Mouse (Mus musculus): ENCODE data around the gene Hist1h3d. TPM values are rescaled to one million over a fixed set of nuclear protein-coding genes. Genes with fewer than 3 reads are reported as not detected.
"Not testable (repeated sequence)": the region's sequence is repeated elsewhere in the genome, so short reads cannot be mapped to it uniquely, and the experiment has no call there.

Hist1h3d gene
- polyA plus RNA-seq, 1 experiment from 2014 or later = 2.2 TPM

DNA sequence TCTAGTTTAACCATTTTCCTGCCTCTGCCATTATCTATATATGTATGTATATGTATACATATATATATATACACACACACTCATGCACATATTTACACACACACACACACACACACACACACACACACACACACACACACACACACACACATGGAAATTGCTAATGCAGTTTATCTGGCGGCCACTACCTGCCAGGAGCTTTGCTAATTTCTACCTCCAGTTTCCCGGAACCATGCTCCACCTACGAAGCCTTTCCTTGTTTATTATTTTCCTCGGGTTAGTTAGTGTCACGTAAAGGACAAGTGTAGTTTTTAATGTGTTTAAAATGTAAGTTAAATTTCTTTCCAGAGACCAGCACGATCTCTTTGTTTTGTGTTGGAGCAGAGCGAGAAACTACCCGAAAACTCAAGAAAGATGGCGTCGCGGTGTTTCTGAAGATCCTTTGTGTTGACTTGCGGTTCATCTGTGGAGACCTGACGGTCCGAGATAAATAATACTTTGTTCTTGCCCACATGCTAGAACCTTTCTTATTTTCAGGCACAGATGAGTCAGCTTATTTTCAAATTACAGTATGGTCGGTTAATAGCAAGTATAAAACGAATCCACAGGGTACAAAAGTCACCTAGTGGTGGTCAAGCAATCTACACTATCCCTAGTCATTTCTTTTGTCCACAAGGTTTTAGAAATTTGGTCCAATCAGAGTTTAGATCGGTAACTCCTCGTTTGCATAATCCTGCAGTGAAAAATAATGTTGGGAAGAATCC is 12.7 kb upstream of the Hist1h3d start:
- under 1% methylated on average over 18 of the region's 18 CpGs for WGBS
- H3K36me3 ChIP-seq (ENCODE audit: control insufficient read depth, insufficient read depth) = no peaks in the 10 kb centered on the region

DNA sequence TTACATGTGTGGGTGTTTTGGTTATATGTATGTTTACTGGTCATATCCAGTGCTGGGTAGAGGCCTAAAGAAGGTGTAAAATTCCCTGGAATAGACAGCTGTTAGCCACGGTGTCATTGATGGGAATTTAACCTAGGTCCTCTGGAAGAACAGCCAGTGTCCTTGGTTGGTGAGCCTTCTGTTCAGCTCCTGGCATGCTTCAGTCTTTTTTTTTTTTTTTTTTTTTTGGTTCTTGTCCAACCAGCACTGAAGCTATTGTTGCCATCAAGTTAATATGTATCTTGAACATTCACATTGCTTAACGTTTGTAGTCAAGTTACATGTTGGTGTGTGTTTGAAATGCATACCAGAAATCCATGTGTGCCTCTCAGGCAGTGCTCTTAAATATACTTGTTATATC is 11.1 kb upstream of the Hist1h3d start:
- no peak for ATAC-seq
- Histone ChIP-seq H3K4me2 (ENCODE audit: low read length) (no peak overlapping the region), H3K36me3 (ENCODE audit: control insufficient read depth, insufficient read depth) (no peaks in the 10 kb centered on the region), H3K4me3 (replicated peaks; ENCODE audit: low read length) (no peak overlapping the region), H3K27ac (ENCODE audit: low read length) (no peak overlapping the region), H3K9ac (replicated peaks; ENCODE audit: low read depth, low read length) (no peak overlapping the region), H3K27me3 (replicated peaks; ENCODE audit: control insufficient read depth, insufficient read depth, low read length) (no peaks in the 10 kb centered on the region), H3K9me3 (ENCODE audit: control insufficient read depth, low read length) (no peaks in the 10 kb centered on the region), H3K4me1 (replicated peaks; ENCODE audit: control insufficient read depth, insufficient read depth, low read length) (peaks cover 6% of the 10 kb centered on the region; the same call in 1 of the 2 replicates)
- WGBS = 90% methylated on average over 2 of the region's 2 CpGs

More for the DNA sequence above, 12.7 kb upstream of the Hist1h3d start:
- no peaks in the 10 kb centered on the region for H3K27me3 ChIP-seq (replicated peaks; ENCODE audit: control insufficient read depth, insufficient read depth, low read length)
- H3K9ac ChIP-seq (replicated peaks; ENCODE audit: low read depth, low read length) = peak overlapping the region; percentile 57
- peak; percentile 38 for ATAC-seq
- peak overlapping the region; percentile 98 for H3K27ac ChIP-seq (ENCODE audit: low read length)
- H3K4me3 ChIP-seq (replicated peaks; ENCODE audit: low read length) = peak overlapping the region; percentile 42
- peak overlapping the region; percentile 82 for H3K4me2 ChIP-seq (ENCODE audit: low read length)
- H3K9me3 ChIP-seq (ENCODE audit: control insufficient read depth, low read length) = no peaks in the 10 kb centered on the region
- peaks cover 6% of the 10 kb centered on the region; the same call in 1 of the 2 replicates for H3K4me1 ChIP-seq (replicated peaks; ENCODE audit: control insufficient read depth, insufficient read depth, low read length)

DNA sequence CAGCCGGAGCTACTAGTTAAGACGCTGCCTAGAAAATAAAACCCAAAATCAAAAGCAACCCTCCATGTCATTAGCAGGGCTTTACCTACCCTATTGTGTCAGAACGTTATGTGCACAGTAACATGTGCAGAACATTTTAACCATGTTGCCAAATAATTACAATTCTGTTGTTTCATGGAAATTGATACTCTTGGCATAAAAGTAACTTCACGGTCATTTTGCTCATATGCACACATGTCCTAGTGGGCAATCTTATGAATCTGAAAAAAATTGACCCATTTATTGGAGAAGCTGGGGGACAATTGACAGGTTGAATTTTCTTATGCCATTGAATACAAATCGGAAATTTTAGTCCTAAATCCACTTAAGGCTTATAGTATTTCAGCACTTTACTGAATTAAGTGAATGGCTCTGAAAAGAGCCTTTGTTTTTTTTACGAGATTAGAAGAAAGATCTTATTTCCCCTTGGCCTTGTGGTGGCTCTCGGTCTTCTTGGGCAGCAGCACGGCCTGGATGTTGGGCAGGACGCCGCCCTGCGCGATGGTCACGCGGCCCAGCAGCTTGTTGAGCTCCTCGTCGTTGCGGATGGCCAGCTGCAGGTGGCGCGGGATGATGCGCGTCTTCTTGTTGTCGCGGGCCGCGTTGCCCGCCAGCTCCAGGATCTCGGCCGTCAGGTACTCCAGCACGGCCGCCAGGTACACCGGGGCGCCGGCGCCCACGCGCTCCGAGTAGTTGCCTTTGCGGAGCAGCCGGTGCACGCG is 5.1 kb upstream of the Hist1h3d start:
- not testable (repeated sequence) for H3K36me3 ChIP-seq (ENCODE audit: control insufficient read depth, insufficient read depth); H3K9me3 ChIP-seq (ENCODE audit: control insufficient read depth, low read length); H3K27me3 ChIP-seq (replicated peaks; ENCODE audit: control insufficient read depth, insufficient read depth, low read length); ATAC-seq
- peak overlapping the region; percentile 44 for H3K4me3 ChIP-seq (replicated peaks; ENCODE audit: low read length)
- peak overlapping the region; percentile 57; the same call in 1 of the 2 replicates for H3K9ac ChIP-seq (replicated peaks; ENCODE audit: low read depth, low read length)
- peak overlapping the region; percentile 53 for H3K4me2 ChIP-seq (ENCODE audit: low read length)
- under 1% methylated on average over 23 of the region's 41 CpGs for WGBS
- H3K4me1 ChIP-seq (replicated peaks; ENCODE audit: control insufficient read depth, insufficient read depth, low read length) = peaks cover 15% of the 10 kb centered on the region
- peak overlapping the region; percentile 96 for H3K27ac ChIP-seq (ENCODE audit: low read length)

DNA sequence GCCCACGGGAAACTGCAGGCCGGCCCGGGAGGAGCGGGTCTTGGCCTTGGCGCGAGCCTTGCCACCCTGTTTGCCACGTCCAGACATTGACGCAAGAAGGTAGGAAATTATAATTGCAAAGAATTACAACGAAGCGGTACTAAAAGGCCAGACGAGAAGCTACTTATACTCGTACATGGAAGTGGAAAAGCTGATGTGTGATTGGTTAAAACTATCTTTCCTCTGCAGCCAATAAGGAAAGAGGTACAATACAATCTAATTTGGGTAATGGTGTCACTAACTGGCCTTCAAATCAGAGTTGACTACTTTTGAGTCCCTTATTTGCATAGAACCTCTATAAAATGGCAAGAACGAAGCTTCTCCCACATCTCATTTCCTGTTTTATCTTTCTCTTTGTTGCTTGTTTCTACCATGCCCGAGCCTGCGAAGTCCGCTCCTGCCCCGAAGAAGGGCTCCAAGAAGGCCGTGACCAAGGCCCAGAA is 4.5 kb upstream of the Hist1h3d start, which contains the start of the genes Hist1h2ae and Hist1h2bg:
TSS of gene Hist1h2ae (minus strand) at position 199 of the 482 bp plus-strand sequence.
TSS of gene Hist1h2bg (plus strand) at position 375 of the 482 bp plus-strand sequence.
- under 1% methylated on average over 18 of the region's 18 CpGs for WGBS

DNA sequence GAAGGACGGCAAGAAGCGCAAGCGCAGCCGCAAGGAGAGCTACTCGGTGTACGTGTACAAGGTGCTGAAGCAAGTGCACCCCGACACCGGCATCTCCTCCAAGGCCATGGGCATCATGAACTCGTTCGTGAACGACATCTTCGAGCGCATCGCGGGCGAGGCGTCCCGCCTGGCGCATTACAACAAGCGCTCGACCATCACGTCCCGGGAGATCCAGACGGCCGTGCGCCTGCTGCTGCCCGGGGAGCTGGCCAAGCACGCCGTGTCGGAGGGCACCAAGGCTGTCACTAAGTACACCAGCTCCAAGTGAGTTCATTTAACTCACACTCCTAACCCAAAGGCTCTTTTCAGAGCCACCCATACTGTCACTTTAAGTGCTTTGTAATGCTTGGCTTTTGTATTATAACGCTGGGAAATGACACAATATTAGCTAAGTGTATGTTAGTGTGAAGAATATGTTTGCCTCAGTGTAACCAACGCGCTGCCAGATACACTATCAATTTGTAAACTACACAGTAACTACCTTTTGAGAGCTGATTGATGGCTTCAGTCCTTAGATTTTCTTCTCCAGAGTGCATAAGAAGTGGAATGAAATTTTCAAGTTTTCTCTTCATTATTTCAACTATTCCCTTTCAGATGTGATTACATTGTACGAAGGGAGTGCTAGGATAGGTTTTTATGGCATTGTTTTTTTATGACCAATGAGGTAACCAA is 3.9 kb upstream of the Hist1h3d start:
- ATAC-seq; H3K36me3 ChIP-seq (ENCODE audit: control insufficient read depth, insufficient read depth); H3K9me3 ChIP-seq (ENCODE audit: control insufficient read depth, low read length); H3K27me3 ChIP-seq (replicated peaks; ENCODE audit: control insufficient read depth, insufficient read depth, low read length): not testable (repeated sequence)
- Histone ChIP-seq H3K4me3 (replicated peaks; ENCODE audit: low read length) (peak overlapping the region; percentile 44), H3K4me1 (replicated peaks; ENCODE audit: control insufficient read depth, insufficient read depth, low read length) (peaks cover 20% of the 10 kb centered on the region), H3K9ac (replicated peaks; ENCODE audit: low read depth, low read length) (peak overlapping the region; percentile 68), H3K4me2 (ENCODE audit: low read length) (peak overlapping the region; percentile 53), H3K27ac (ENCODE audit: low read length) (peak overlapping the region; percentile 96)
- under 1% methylated on average over 10 of the region's 34 CpGs for WGBS

More for the DNA sequence above, 4.5 kb upstream of the Hist1h3d start, which contains the start of the genes Hist1h2ae and Hist1h2bg:
- no peaks in the 10 kb centered on the region for H3K27me3 ChIP-seq (replicated peaks; ENCODE audit: control insufficient read depth, insufficient read depth, low read length)
- no peaks in the 10 kb centered on the region for H3K36me3 ChIP-seq (ENCODE audit: control insufficient read depth, insufficient read depth)
- peak within 1 kb of the TSS; percentile 53 for H3K4me2 ChIP-seq (ENCODE audit: low read length)
- peak within 1 kb of the TSS; percentile 44 for H3K4me3 ChIP-seq (replicated peaks; ENCODE audit: low read length)
- no peaks in the 10 kb centered on the region for H3K9me3 ChIP-seq (ENCODE audit: control insufficient read depth, low read length)
- H3K9ac ChIP-seq (replicated peaks; ENCODE audit: low read depth, low read length) = peak within 1 kb of the TSS; percentile 68
- peak; percentile 91 for ATAC-seq
- H3K27ac ChIP-seq (ENCODE audit: low read length) = peak within 1 kb of the TSS; percentile 96
- peaks cover 15% of the 10 kb centered on the region for H3K4me1 ChIP-seq (replicated peaks; ENCODE audit: control insufficient read depth, insufficient read depth, low read length)

DNA sequence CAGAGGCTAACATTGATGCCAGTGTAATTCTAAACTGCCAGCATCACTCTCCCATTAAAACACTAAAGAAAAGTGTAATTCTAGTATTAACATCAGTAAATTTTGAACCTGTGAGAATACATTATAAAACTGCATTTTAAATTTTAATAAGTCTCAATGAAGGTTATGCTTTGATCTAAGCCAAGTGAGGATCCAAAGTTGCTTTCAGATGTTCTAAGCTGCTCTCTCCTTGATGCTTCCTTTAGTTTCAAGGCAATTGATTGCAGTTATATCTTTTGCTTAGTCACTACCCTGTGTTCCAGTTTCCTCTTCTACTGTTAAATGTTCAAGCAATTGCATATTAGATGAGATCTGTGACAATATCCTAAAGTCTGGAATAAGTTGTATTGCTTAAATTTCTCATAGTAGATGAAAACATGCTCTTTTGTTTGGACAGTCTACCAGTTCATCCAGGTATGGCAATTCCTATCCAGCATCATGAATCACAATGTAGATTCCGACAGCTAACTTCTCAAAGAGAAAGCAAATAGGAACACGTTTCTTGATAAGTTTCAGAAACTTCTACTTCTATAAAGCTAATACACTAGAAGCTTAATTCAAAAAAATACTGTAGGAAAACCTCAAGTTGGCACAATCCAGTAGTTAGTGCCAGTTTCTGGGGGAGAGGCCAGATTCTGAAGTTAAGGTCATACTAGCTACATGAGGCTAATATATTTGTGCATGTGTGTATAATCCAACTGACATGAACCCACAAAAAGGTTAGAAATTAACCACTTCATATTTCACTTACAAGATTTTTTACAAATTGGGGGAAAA is 3.1 kb upstream of the Hist1h3d start:
- 29% methylated on average over 2 of the region's 2 CpGs for WGBS
- no peak for ATAC-seq
- Histone ChIP-seq H3K27ac (ENCODE audit: low read length) (peak overlapping the region; percentile 96), H3K36me3 (ENCODE audit: control insufficient read depth, insufficient read depth) (no peaks in the 10 kb centered on the region), H3K9me3 (ENCODE audit: control insufficient read depth, low read length) (no peaks in the 10 kb centered on the region), H3K9ac (replicated peaks; ENCODE audit: low read depth, low read length) (peak overlapping the region; percentile 68), H3K27me3 (replicated peaks; ENCODE audit: control insufficient read depth, insufficient read depth, low read length) (no peaks in the 10 kb centered on the region), H3K4me2 (ENCODE audit: low read length) (peak overlapping the region; percentile 53), H3K4me3 (replicated peaks; ENCODE audit: low read length) (peak overlapping the region; percentile 44), H3K4me1 (replicated peaks; ENCODE audit: control insufficient read depth, insufficient read depth, low read length) (peaks cover 27% of the 10 kb centered on the region)

DNA sequence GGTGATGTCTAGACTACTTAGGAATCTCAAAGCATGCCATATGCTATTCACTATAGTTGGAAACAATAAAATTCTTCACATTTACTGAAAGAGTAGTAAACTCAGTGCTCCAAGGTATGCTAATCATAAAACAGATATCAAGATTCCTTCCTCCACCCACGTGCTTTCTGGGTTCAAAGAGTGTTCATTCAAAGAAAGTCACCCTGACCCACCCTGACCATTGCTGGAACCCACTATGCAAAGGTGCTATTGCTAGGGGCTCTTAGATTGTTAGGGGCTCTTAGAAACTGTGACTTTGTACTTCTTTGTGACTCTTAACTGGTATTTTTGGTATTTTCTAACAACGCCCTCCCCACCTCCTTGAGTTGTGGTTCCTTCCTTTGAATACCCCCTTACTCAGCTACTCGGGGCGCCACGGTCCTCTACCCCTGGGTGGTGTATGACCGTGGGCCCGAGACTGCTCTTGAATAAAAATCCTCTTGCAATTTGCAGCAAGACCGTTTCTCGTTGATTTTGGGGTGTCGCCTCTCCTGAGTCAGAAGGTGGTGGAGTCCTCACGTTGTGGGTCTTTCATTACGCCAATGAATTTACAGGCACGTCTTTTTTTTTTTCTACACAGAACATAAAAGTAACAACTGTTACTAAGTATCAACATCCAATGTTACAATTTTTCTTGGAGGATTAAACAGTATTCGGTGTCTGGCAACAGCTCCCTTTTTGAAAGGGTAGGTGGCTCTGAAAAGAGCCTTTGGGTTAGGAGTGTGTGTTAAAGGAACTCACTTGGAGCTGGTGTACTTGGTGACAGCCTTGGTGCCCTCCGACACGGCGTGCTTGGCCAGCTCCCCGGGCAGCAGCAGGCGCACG is 2.3 kb upstream of the Hist1h3d start:
- H3K27ac ChIP-seq (ENCODE audit: low read length) = peak overlapping the region; percentile 85
- ATAC-seq; H3K36me3 ChIP-seq (ENCODE audit: control insufficient read depth, insufficient read depth); H3K27me3 ChIP-seq (replicated peaks; ENCODE audit: control insufficient read depth, insufficient read depth, low read length); H3K9me3 ChIP-seq (ENCODE audit: control insufficient read depth, low read length): not testable (repeated sequence)
- 5% methylated on average over 18 of the region's 20 CpGs for WGBS
- peaks cover 27% of the 10 kb centered on the region for H3K4me1 ChIP-seq (replicated peaks; ENCODE audit: control insufficient read depth, insufficient read depth, low read length)
- peak overlapping the region; percentile 53 for H3K4me2 ChIP-seq (ENCODE audit: low read length)
- peak overlapping the region; percentile 42 for H3K9ac ChIP-seq (replicated peaks; ENCODE audit: low read depth, low read length)
- H3K4me3 ChIP-seq (replicated peaks; ENCODE audit: low read length) = peak overlapping the region; percentile 41
